Mouse (Mus musculus): ENCODE data around the gene Slc39a11.

Gene Slc39a11

GRCm38 (mm10) chr11:113649353-113650210, at the start of gene Slc39a11:
Gene Slc39a11, minus strand, starts transcription at chr11:113650079.
- DNase-seq = peak; percentile 78

DNA sequence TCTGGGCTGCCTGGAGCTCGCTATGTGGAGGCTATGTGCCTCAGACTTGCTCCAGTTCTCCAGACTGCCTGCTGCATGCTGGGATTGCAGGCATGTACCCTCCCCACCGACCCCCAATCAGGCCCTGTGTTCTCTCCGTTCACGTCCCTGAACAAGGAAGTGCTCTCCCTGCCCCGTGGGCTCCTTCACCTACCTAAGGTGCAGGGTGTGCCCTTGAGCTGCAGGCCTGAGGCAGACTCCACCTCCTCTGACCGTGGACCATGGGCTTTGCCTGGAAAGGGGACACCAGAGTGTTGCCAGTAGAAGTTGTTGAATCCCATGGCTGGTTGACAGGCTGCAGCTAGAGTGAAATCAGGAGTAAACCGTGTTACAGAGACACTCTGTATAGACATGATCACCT, 49.8 kb upstream of the Slc39a11 start:
- DNase-seq = no peak

- no peak for DNase-seq
These were observed 48.2 kb upstream of the Slc39a11 start for GRCm38 (mm10) chr11:113698013-113698545.

- no peak for DNase-seq
These were observed 47.7 kb upstream of the Slc39a11 start for GRCm38 (mm10) chr11:113697571-113697970.

GRCm38 (mm10) chr11:113691851-113692250, 42.0 kb upstream of the Slc39a11 start:
- no peak for DNase-seq

DNA sequence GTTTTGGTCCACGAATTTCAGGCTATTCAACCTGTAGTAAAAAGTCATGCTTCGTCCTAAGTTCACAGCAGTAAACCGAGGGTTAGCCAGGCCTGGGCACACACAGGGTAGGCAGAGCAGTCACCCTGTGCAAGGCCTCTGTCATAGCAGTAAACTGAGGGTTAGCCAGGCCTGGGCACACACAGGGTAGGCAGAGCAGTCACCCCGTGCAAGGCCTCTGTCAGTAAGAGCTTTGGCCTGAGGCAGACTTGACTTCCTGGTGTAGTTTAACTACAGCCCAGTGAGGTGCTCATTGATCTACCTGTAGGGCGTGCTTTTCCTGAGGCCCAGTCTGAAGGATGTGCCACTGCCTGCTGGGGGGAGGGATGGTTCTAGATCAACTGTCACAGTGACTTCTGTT, 41.4 kb upstream of the Slc39a11 start:
- no peak for DNase-seq

DNA sequence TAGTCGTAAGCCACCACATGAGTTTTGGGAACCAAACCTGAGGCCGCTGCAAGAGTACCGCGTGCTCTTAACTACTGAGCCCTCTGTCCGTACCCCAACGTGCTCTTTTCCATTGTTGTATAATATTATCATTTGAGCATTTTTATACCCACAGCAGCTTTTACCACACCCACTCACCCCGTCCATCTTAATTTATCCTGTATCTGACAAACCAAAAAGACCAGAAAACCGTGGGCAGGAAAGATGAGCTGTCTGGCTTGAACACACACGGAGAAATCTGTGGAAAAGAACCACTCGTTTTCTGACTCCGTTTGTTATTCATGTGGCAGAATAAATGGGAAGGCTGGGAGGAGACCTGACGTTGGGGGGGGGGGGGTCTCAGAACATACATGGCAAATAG, 40.6 kb upstream of the Slc39a11 start:
- no peak for DNase-seq

DNA sequence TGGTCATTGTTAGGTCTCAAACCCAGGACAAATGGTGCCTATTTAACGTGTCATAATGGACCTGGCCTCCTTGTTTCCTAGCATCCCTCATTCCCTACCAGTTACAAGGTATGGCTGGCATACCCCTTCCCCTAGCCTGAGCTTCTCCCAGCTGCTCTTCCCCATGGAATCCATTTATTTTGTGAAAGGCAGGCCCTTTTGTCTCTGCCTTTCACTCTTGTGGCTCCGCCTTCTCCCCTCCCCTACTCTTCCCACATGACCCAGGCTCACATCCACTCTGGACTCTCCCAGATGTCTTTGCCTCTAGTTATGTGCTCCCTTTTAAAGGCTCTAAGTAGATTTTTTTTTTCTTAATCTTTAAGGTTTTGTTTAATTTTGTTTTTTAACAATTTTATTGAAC, 37.2 kb upstream of the Slc39a11 start:
- no peak for DNase-seq

DNA sequence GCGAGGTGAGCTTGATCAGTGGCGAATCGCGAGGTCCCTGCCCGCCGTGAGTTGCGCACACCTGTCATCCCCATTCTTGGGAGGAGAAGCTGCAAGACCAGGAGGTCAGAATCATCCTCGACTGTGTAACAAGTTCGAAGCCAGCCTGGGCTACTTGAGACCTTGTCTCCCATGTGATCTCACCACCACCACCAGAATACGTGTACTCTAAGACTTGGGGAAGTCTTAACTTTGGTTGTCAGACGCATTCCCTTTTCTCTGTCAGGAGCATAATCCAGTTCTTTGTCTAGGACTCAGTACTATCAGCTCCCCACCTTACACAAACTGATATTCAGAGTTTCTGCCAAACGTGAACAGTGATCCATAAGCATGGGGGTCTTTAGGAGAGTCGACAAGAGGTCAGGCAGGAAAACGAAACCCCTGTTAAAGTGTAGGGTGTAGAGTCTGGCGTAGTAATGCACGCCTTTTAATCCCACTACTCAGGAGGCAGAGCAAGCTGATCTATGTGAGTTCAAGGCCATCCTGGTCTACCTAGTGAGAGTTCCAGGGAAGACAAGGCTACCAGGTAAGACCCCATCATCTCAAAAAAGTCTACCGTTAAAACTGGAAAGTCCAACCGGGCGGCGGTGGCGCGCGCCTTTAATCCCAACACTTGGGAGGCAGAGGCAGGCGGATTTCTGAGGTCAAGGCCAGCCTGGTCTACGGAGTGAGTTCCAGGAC, 35.0 kb upstream of the Slc39a11 start:
- DNase-seq = no peak

GRCm38 (mm10) chr11:113683957-113684706, 34.3 kb upstream of the Slc39a11 start, which contains the start of the genes Fam104a and D11Wsu47e:
Gene Fam104a, minus strand, starts transcription at chr11:113684155.
Gene D11Wsu47e, plus strand, starts transcription at chr11:113684412.
- DNase-seq = peak; percentile 96

DNA sequence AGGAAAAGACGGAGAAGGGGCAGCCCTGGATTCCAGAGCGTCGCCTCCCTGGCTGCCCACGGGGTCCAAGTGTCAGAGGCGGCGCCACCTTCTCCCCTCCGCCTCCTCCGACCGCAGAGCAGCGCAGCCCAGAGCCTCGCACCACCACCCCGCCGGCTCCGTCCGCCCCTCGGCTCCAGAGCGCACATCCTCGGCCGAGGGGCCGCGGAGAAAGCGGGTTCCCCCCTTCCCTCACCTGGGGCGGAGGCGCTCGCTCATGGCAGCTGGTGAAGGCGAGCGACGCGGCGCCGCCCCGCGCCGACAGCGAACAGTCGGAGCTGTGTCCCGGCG, 33.7 kb upstream of the Slc39a11 start:
- no peak for DNase-seq

GRCm38 (mm10) chr11:113682897-113683626, 33.2 kb upstream of the Slc39a11 start:
- peak; percentile 29 for DNase-seq

DNA sequence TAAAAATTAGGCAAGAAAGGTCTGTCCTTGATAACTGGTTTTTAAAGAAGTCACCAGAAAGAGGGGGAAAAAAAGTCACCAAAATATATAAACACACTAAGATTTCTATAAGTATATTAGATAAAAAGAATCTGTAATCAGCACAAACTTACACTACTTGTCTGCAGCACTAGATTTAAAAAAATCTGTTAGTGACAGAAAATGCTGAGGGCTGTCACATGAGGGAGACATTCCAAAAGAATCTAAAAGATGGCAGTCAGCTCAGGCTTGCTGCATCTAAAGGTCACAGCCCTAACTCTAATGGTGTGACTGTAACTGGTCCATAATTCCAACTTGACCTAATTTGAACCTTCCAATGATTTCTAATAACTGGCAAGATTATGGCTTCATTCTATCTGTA, 32.1 kb upstream of the Slc39a11 start:
- no peak for DNase-seq

DNA sequence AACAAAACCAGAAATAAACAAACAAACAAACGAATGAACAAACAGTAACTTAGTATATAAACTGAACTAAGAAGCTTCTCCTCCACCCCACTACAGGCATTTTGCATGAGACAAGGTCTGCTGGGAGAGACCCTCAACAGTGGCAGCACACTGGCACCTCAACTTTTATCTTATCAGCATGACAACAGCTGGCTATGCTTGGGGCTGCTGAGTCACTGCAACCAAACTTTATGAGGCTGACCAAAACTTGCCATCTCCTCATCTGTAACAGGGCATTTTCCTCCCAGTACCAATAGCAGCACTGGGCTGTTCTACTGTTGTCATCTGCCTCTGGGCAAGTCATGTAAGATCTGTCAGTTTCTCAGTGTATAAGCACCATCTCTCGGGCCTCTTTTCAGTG, 31.1 kb upstream of the Slc39a11 start:
- no peak for DNase-seq

DNA sequence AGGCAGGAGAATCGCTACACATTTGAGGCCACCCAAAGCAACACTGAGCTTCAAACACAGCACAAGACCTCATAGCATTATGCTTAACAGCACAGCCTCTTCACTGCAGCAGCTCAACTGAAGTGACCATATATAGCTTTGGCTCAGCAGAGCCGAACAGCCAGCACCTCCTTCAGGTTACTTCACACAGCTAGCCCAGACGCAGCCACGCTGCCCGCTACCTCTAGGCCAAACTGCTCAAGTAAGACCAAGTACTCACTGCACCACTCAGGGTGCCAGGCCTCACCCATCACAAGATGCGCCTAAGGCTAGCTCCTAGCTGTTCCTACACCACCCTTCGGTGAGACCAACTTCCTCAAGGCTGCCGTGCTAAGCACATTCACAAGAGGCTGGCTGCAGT, 28.5 kb upstream of the Slc39a11 start:
- DNase-seq = no peak

- DNase-seq = no peak
These were observed 27.5 kb upstream of the Slc39a11 start for GRCm38 (mm10) chr11:113677378-113677777.

- DNase-seq = no peak
These were observed 27.0 kb upstream of the Slc39a11 start for GRCm38 (mm10) chr11:113676847-113677246.

DNA sequence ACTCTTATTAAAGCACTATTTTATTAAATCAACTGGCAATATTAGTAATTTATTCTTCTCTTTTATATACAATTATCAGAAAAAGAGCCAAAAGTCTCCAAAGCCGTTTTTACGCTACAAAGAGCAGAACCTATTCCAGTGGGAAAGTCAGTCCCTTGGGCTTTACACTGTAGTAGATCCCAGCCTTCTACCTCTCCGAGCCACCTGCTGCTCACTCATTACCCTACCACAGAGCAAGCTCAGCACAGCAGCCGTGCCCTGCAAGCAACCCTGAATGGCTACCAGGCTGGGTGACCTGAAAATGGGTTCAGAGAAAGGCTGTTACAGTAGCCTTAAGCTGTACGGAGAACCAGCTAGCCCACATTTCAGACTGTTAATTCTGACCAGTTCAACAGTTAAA, 24.7 kb upstream of the Slc39a11 start:
- no peak for DNase-seq

GRCm38 (mm10) chr11:113673614-113674013, 23.7 kb upstream of the Slc39a11 start:
- no peak for DNase-seq

DNA sequence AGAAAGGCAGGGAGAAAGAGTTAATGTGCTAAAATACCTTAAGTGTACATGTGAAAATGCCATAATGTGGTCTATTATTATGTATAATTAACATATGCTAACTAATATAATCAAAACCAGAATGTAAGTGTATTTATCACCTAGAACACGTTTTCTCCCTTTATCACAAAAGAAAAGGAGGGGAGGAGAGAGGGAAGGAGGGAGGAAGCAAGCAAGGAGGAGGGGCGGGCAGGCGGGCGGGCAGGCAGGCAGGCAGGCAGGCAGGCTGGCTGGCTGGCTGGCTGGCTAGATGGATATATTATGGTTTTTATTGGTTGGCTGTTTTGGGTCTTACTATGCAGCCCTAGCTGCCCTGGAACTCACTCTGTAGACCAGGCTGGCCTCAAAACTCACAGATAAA, 19.8 kb upstream of the Slc39a11 start:
- no peak for DNase-seq

- DNase-seq = no peak
These were observed 19.0 kb upstream of the Slc39a11 start for GRCm38 (mm10) chr11:113668857-113669256.

GRCm38 (mm10) chr11:113667704-113668103, 17.8 kb upstream of the Slc39a11 start:
- no peak for DNase-seq

GRCm38 (mm10) chr11:113667122-113667521, 17.2 kb upstream of the Slc39a11 start:
- DNase-seq = no peak
